Mouse (Mus musculus): ENCODE data around the gene Hs1bp3. TPM values are rescaled to one million over a fixed set of nuclear protein-coding genes. Genes with fewer than 3 reads are reported as not detected.
A peak's percentile ranks its signal among the peaks of the same experiment; 100 is the strongest.

Gene Hs1bp3
- polyA plus RNA-seq, 1 experiment: 21.8 TPM

- Histone ChIP-seq H3K27me3 (ENCODE audit: control insufficient read depth, insufficient read depth, insufficient read length) (no peaks in the 10 kb centered on the region), H3K79me3 (ENCODE audit: low read depth) (no peaks in the 10 kb centered on the region), H3K79me2 (ENCODE audit: control insufficient read depth, insufficient read depth) (no peaks in the 10 kb centered on the region), H3ac (ENCODE audit: control insufficient read depth, insufficient read length, low read depth) (no peak overlapping the region), H3K4me3 (ENCODE audit: insufficient read depth, poor library complexity, severe bottlenecking) (no peak overlapping the region), H3K36me3 (ENCODE audit: control insufficient read depth, insufficient read depth) (no peaks in the 10 kb centered on the region)
- TF ChIP-seq MYOG (IDR thresholded peaks at IDR 0.05; ENCODE audit: control insufficient read depth, extremely low read depth, insufficient read length) (no peak), FOSL1 (IDR thresholded peaks at IDR 0.05; ENCODE audit: insufficient read depth, low read length, poor library complexity, severe bottlenecking) (no peak), MAX (IDR thresholded peaks at IDR 0.05) (no peak), USF1 (IDR thresholded peaks at IDR 0.05; ENCODE audit: low read depth) (no peak), MYOD1 (IDR thresholded peaks at IDR 0.05; ENCODE audit: control insufficient read depth, insufficient read length, low read depth) (no peak), CEBPB (IDR thresholded peaks at IDR 0.05; ENCODE audit: low read depth) (no peak), CTCF (IDR thresholded peaks at IDR 0.05; ENCODE audit: control insufficient read depth, insufficient read depth, insufficient read length) (no peak)
Measured at GRCm38 (mm10) chr12:8366688-8367087, 53.5 kb downstream of the Hs1bp3 start.

- Histone ChIP-seq H3K4me3 (ENCODE audit: insufficient read depth, poor library complexity, severe bottlenecking) (no peak overlapping the region), H3K36me3 (ENCODE audit: control insufficient read depth, insufficient read depth) (no peaks in the 10 kb centered on the region), H3K79me3 (ENCODE audit: low read depth) (no peaks in the 10 kb centered on the region), H3ac (ENCODE audit: control insufficient read depth, insufficient read length, low read depth) (no peak overlapping the region), H3K79me2 (ENCODE audit: control insufficient read depth, insufficient read depth) (no peaks in the 10 kb centered on the region), H3K27me3 (ENCODE audit: control insufficient read depth, insufficient read depth, insufficient read length) (no peaks in the 10 kb centered on the region)
- TF ChIP-seq MYOD1 (IDR thresholded peaks at IDR 0.05; ENCODE audit: control insufficient read depth, insufficient read length, low read depth) (no peak), FOSL1 (IDR thresholded peaks at IDR 0.05; ENCODE audit: insufficient read depth, low read length, poor library complexity, severe bottlenecking) (no peak)
Measured at GRCm38 (mm10) chr12:8371746-8372510, 58.7 kb downstream of the Hs1bp3 start.

GRCm38 (mm10) chr12:8372511-8373180 lies 59.4 kb downstream of the Hs1bp3 start:
- H3K27me3 ChIP-seq (ENCODE audit: control insufficient read depth, insufficient read depth, insufficient read length): no peaks in the 10 kb centered on the region
- no peaks in the 10 kb centered on the region for H3K36me3 ChIP-seq (ENCODE audit: control insufficient read depth, insufficient read depth)
- no peak overlapping the region for H3K4me3 ChIP-seq (ENCODE audit: insufficient read depth, poor library complexity, severe bottlenecking)
- no peaks in the 10 kb centered on the region for H3K79me2 ChIP-seq (ENCODE audit: control insufficient read depth, insufficient read depth)
- peak overlapping the region; percentile 14 for H3ac ChIP-seq (ENCODE audit: control insufficient read depth, insufficient read length, low read depth)
- no peaks in the 10 kb centered on the region for H3K79me3 ChIP-seq (ENCODE audit: low read depth)
- no peak for TF ChIP-seq MYOG (IDR thresholded peaks at IDR 0.05; ENCODE audit: control insufficient read depth, extremely low read depth, insufficient read length)
- peak; percentile 47 for TF ChIP-seq MYOD1 (IDR thresholded peaks at IDR 0.05; ENCODE audit: control insufficient read depth, insufficient read length, low read depth)

GRCm38 (mm10) chr12:8373741-8374140 lies 60.5 kb downstream of the Hs1bp3 start:
- no peaks in the 10 kb centered on the region for H3K79me3 ChIP-seq (ENCODE audit: low read depth)
- H3ac ChIP-seq (ENCODE audit: control insufficient read depth, insufficient read length, low read depth): no peak overlapping the region
- no peaks in the 10 kb centered on the region for H3K27me3 ChIP-seq (ENCODE audit: control insufficient read depth, insufficient read depth, insufficient read length)
- H3K4me3 ChIP-seq (ENCODE audit: insufficient read depth, poor library complexity, severe bottlenecking): no peak overlapping the region
- no peaks in the 10 kb centered on the region for H3K36me3 ChIP-seq (ENCODE audit: control insufficient read depth, insufficient read depth)
- no peak for TF ChIP-seq CTCF (IDR thresholded peaks at IDR 0.05; ENCODE audit: control insufficient read depth, insufficient read depth, insufficient read length)
- TF ChIP-seq MAX (IDR thresholded peaks at IDR 0.05): no peak
- TF ChIP-seq MYOG (IDR thresholded peaks at IDR 0.05; ENCODE audit: control insufficient read depth, extremely low read depth, insufficient read length): no peak
- TF ChIP-seq MYOD1 (IDR thresholded peaks at IDR 0.05; ENCODE audit: control insufficient read depth, insufficient read length, low read depth): no peak
- TF ChIP-seq CEBPB (IDR thresholded peaks at IDR 0.05; ENCODE audit: low read depth): no peak
- TF ChIP-seq USF1 (IDR thresholded peaks at IDR 0.05; ENCODE audit: low read depth): no peak
- no peak for TF ChIP-seq FOSL1 (IDR thresholded peaks at IDR 0.05; ENCODE audit: insufficient read depth, low read length, poor library complexity, severe bottlenecking)
- no peaks in the 10 kb centered on the region for H3K79me2 ChIP-seq (ENCODE audit: control insufficient read depth, insufficient read depth)

- no peak overlapping the region for H3K4me3 ChIP-seq (ENCODE audit: insufficient read depth, poor library complexity, severe bottlenecking)
- no peaks in the 10 kb centered on the region for H3K36me3 ChIP-seq (ENCODE audit: control insufficient read depth, insufficient read depth)
- no peak overlapping the region for H3ac ChIP-seq (ENCODE audit: control insufficient read depth, insufficient read length, low read depth)
- H3K27me3 ChIP-seq (ENCODE audit: control insufficient read depth, insufficient read depth, insufficient read length): no peaks in the 10 kb centered on the region
- TF ChIP-seq CEBPB (IDR thresholded peaks at IDR 0.05; ENCODE audit: low read depth) (no peak), USF1 (IDR thresholded peaks at IDR 0.05; ENCODE audit: low read depth) (no peak), MAX (IDR thresholded peaks at IDR 0.05) (no peak), MYOD1 (IDR thresholded peaks at IDR 0.05; ENCODE audit: control insufficient read depth, insufficient read length, low read depth) (no peak), CTCF (IDR thresholded peaks at IDR 0.05; ENCODE audit: control insufficient read depth, insufficient read depth, insufficient read length) (no peak), MYOG (IDR thresholded peaks at IDR 0.05; ENCODE audit: control insufficient read depth, extremely low read depth, insufficient read length) (no peak), FOSL1 (IDR thresholded peaks at IDR 0.05; ENCODE audit: insufficient read depth, low read length, poor library complexity, severe bottlenecking) (no peak)
- H3K79me2 ChIP-seq (ENCODE audit: control insufficient read depth, insufficient read depth): no peaks in the 10 kb centered on the region
- H3K79me3 ChIP-seq (ENCODE audit: low read depth): no peaks in the 10 kb centered on the region
Measured at GRCm38 (mm10) chr12:8377169-8377568, 63.9 kb downstream of the Hs1bp3 start.
